Mouse (Mus musculus) spleen, postnatal 14 days (tissue): Measurements from ENCODE around the gene Gm21818.
"Not testable (repeated sequence)": the region's sequence is repeated elsewhere in the genome, so short reads cannot be mapped to it uniquely, and the experiment has no call there.

ENCODE experiments used
- DNase-seq, 2 experiments: peaks; one replicate each; pipeline ENCODE4 v3.0.0; 2021 to 2022; ENCODE audit warnings: low spot score in 2 of 2

Gene Gm21818

DNA sequence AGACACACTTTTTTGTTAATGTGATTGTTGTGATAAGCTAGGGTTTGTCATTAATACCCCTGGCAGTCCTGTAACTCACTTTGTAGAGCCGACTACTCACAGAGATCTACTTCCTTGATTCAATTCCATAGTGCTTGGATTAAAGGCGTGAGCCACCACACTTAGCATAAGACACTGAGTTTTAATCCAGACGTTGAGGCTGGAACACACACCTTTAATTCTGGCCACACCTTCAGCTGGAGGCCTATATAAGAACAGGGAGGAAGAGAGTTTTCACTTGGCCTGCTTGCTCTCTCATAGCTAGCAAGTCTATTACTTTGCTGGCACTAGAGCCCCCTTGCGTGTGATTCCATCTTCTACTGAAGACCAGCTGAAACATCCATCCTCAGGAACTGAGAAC, at the start of gene Gm21818:
Gene Gm21818, plus strand, starts transcription at position 301 of the 400 bp plus-strand sequence.
- DNase-seq = not testable (repeated sequence)

DNA sequence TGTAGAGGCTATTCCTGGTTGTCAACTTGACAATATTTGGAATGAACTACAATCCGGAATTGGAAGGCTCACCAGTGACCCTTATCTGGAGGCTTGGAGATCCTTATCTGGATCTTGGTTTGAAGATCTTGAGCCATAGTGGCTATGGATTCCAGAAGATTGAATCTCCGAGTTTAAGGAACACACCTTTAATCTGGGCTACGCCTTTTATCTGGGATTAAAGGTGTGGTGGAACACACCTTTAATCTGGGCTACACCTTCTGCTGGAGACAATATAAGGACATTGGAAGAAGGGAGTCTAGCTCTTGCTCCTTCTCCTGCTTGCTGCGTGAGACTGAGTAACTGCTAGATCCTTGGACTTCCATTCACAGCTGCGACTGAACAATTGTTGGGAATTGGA, 32.3 kb upstream of the Gm21818 start, which contains the start of gene Gm20767:
Gene Gm20767, plus strand, starts transcription at position 301 of the 400 bp plus-strand sequence.
- DNase-seq = not testable (repeated sequence)

DNA sequence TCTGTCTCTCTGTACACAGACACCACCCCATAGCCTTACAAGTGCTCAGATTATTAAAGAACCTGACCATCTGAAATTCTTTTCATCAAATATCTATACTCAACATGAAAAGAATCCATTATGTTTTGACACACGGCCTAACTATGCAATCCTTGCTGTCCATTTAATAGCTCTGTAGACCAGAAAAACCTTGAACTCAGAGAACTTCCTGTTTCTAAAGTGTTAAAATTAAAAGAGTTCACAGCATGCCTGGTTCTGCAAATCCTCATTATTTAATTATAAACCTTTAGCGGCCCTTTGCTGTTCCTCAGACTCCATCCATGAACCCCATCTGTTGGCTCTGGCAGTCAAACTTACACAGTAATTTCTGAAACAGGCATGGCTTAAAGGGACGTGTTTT, 29.9 kb upstream of the Gm21818 start:
- not testable (repeated sequence) for DNase-seq

DNA sequence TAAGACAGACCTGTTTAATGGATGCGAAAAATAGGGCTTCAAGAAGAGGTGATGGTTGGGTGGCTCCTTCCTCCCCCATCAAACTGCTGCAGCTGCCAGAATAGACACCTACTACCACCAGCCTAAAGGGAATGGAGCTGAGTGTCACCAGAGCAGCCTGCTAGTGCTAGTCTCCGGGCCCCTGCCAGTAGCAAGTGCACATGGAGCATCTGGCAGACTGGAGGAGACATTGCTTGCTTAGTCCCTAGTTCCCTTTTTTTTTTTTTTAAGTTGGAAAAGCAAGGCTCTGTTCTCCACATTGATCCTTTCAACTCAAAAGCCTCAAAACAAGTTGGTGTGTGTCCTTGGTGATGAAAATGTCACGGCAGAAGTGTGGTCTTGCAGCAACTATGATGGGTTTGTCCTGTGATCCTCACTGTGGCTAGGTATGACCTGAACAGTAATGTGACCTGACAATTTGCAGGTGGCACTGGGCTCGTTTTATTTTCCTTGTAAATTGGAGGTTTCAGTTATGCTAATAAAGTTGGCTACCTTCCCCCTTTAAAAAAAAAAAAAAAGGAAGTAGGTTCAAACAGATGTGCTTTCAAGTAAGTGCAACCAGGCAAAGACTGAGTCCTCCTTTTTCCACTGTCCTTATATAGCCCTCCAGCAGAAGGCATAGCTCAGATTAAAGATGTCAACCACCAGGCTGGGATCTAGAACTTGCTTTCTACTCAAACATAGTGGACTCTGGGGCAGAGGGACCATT, 22.4 kb upstream of the Gm21818 start:
- DNase-seq = not testable (repeated sequence)

GRCm38 (mm10) chr13:120150589-120150988, 21.6 kb upstream of the Gm21818 start:
- DNase-seq = not testable (repeated sequence)

GRCm38 (mm10) chr13:120168301-120168700, 3.9 kb upstream of the Gm21818 start:
- not testable (repeated sequence) for DNase-seq

GRCm38 (mm10) chr13:120196189-120196821, 24.1 kb downstream of the Gm21818 start:
- DNase-seq = not testable (repeated sequence)

DNA sequence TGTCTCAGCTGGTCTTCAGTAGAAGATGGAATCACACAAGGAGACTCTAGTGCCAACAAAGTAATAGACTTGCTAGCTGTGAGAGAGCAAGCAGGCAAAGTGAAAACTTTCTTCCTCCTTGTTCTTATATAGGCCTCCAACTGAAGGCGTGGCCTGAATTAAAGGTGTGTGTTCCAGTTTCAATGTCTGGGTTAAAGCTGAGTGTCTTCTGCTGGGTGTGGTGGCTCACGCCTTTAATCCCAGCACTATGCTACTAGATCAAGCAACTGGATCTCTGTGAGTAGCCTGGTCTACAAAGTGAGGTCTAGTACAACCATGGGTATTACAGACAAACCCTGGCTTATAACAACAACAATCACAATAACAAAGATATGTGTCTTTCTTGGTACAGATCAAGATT, 43.6 kb downstream of the Gm21818 start, which contains the start of gene Gm21762:
Gene Gm21762, minus strand, starts transcription at position 101 of the 400 bp plus-strand sequence.
- not testable (repeated sequence) for DNase-seq

GRCm38 (mm10) chr13:120220922-120221321, 48.7 kb downstream of the Gm21818 start:
- not testable (repeated sequence) for DNase-seq

- not testable (repeated sequence) for DNase-seq
Measured at GRCm38 (mm10) chr13:120223012-120223659, 50.9 kb downstream of the Gm21818 start.
